Mouse (Mus musculus): ENCODE results near the gene Cacybp.

- TF ChIP-seq CTCF (IDR thresholded peaks at IDR 0.05; ENCODE audit: low read depth) (no peak), EP300 (IDR thresholded peaks at IDR 0.05; ENCODE audit: low read depth) (no peak)
Observed at GRCm38 (mm10) chr1:160166600-160166999, 46.1 kb downstream of the Cacybp start.

Data from heart, postnatal 0 days (tissue).